Mouse (Mus musculus) central nervous system, embryonic 14 days (tissue): ENCODE measurements around the gene Ubtd2. TPM values are rescaled to one million over a fixed set of nuclear protein-coding genes. Genes with fewer than 3 reads are reported as not detected.

Experiments
- polyA plus RNA-seq: library from polyadenylated mRNA; depleted of rRNA; stranded (reverse); fragments of >200 nt; gene quantifications from 2 replicates; pipeline ENCODE4 v1.2.3, GENCODE M21; 2012; rRNA removed

The Ubtd2 gene
- 61.4 and 62.2 TPM in 2 replicates for polyA plus RNA-seq

DNA sequence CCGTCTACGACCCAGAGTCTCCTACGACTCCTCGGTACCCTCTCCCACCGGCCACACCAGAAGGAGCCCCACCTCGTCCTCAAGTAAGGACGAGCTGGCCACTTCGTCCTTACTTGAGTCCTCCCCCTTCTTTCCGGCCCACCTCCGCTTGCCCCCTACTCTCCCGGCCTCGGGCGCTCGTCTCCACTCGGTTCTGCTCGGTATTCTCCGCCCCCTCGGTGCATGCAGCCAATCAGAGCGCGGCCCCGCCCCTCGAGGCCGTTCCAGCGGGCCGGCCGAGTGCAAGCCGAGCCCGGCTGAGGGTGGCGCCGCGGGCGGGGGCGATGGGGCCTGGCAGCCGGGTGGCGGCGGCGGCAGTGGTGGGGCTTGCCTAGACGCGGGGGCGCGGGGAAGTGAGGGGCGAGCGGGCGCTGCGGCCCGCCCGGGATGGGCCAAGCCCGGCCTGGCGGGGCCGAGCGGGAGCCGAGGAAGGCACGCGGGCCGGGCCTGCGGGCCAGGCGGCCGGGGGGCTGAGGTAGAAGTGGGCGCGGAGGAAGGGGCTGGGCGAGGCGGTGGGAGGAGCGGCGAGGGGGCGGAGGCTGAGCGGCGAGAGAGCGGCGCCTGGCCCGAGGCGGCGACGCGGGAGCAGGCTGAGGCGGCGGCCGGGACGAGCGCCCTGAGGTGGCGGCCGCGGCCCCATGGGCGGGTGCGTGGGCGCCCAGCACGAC, at the start of gene Ubtd2:
Ubtd2 (plus strand) TSS at position 571 of the 707 bp plus-strand sequence.

DNA sequence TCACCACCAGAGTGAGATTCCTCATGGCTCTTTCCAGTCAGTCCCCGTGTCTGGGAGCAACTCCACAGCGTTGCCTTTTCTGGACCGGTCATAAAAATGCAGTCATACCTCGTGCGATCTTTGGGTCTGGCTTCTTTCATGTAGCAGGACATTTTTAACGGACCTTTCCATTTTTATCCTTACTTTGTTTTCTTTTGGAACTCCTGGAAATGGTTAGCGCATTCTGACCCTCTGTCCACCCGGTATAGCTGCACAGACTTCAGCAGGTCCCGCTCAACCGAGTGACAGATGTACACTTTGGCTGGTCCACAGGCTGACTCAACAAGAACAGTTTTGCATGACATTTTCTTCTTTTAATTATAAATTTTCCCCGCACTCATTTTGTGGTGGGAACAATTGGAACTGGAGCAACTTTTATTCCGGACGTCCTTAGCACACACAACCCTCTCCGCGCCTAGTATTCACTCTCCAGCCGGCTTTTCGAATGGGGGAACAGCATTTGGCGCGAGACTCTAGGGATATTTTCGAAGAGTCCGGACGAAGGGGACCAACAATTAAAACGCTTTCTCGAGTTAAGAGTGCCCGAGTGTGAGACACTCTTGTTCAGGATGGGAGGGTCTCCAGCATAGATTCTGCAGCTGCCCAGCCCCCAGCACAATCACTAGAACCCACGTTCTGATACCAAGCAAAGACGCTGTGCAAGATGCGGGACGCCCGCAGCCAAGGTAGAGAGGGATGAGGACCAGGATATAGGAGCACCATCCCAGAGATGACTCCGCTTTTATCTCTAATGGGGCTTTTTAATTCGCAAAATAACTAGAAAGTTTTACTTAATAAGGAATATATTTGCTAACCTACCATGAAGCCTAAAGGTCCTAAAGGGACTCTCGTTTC, 76.9 kb downstream of the Ubtd2 start, which contains the start of gene Efcab9:
Efcab9 (minus strand) TSS at position 211 of the 894 bp plus-strand sequence.

DNA sequence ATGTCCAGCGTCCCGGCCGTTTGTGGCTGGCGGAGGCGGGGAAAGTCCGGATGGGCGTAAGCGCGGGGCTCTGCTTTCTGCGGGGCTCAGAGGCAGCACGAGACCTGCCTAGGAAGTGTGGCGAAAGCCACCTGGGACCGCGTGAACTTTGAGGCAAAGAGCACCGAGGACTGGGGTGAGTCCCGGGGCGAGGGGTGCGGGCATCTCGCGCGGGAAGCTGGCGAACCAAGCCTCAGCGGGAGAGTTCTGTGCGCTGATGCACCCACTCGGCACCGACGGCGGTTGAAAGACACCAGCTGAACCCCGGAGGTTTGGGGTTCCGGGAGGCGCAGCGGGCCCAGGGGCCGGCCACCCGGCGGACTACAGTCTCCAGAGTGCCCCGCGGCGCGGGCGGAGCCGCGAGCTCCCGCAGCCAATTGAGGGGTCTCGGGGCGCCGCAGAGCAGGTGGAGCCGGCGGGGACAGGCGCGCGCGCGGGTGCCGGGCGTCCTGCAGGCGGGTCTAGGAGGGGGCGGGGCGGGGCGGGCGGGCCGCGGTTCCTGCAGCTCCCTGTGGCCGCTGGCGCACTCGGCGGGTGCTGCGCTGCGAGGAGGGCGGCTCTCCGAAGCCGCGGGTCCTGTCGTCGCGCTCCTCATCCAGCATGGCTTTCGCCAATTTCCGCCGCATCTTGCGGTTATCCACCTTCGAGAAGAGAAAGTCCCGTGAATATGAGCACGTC, 77.8 kb downstream of the Ubtd2 start, which contains the start of gene Stk10:
Stk10 (plus strand) TSS at position 541 of the 717 bp plus-strand sequence.

Other genes starting within 250 kb of the Ubtd2 start
- gene Snrnp25, start 250.0 kb upstream of the Ubtd2 start, polyA plus RNA-seq, result 52.4 and 61.1 TPM in 2 replicates
- 30.8 and 50.6 TPM in 2 replicates for gene Rhbdf1, start 233.1 kb upstream of the Ubtd2 start, polyA plus RNA-seq
- 21.4 and 25.4 TPM in 2 replicates for gene Mpg, start 228.9 kb upstream of the Ubtd2 start, polyA plus RNA-seq
- gene Nprl3, start 187.7 kb upstream of the Ubtd2 start, polyA plus RNA-seq, result 83.1 and 85.1 TPM in 2 replicates
- 41.2 and 47.2 TPM in 2 replicates for gene Hba-x, start 179.0 kb upstream of the Ubtd2 start, polyA plus RNA-seq
- 1,275 and 2,575 TPM in 2 replicates for gene Hba-a1, start 171.9 kb upstream of the Ubtd2 start, polyA plus RNA-seq
- 1.3 and 1.9 TPM in 2 replicates for gene Hbq1b, start 168.4 kb upstream of the Ubtd2 start, polyA plus RNA-seq
- gene Hba-a2, start 158.9 kb upstream of the Ubtd2 start, polyA plus RNA-seq, result 2,538 and 5,404 TPM in 2 replicates
- gene Hbq1a, start 155.3 kb upstream of the Ubtd2 start, polyA plus RNA-seq, result 0.64 and 0.80 TPM in 2 replicates
- 29.9 and 36.8 TPM in 2 replicates for gene Sh3pxd2b, start 107.5 kb upstream of the Ubtd2 start, polyA plus RNA-seq
- gene Efcab9, start 76.7 kb downstream of the Ubtd2 start, polyA plus RNA-seq, result 0.18 TPM in 1 of 2 replicates, not detected in the other
- 4.8 and 7.0 TPM in 2 replicates for gene Stk10, start 77.9 kb downstream of the Ubtd2 start, polyA plus RNA-seq
- 79.6 and 84.2 TPM in 2 replicates for gene Fbxw11, start 187.4 kb downstream of the Ubtd2 start, polyA plus RNA-seq